Comparison of ENCODE assay signal across 31 mouse cellular contexts in the genomic region with DNA sequence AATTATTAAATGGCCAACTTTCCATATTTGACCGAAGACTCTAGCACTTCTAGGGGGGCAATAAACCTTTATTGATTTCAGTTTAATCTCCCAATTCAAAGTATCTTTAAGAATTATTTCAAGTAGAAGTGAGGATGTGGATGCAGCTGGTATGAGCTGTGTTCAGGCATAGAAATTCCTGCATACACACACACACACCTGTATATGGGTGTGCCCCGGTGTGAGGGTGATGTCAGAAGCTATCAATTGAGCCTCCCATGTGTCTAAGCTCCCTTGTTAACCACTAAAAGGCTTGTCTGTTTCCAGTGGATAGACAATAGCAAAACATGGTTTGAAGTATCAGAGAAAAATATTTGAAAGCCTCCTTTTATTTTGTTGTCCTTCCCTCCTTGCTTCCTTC.
"Had no signal": no experiment of that assay in that cellular context is flagged by ENCODE, and none has a peak within 500 bp of the region (broad histone marks: within the 10 kb centered on the region; RNA-seq: fewer than 3 reads in every experiment).

No protein-coding gene starts in this region.

- DNase-seq: left cerebral cortex, postnatal 4 days; liver; liver, embryonic 13.5 days; liver, postnatal 0 days; lung, adult 18-20 months; lung, adult 2 months; lung, embryonic 14.5 days; lung, postnatal 10 days; lung, postnatal 14 days; lung, postnatal 36 days; lung, postnatal 4 days; midbrain, embryonic 14.5 days had no signal

- H3K27ac ChIP-seq: limb, embryonic 10.5 days; limb, embryonic 12.5 days; limb, embryonic 13.5 days; limb, embryonic 15.5 days; liver, embryonic 12.5 days; liver, embryonic 13.5 days; liver, embryonic 14.5 days; liver, embryonic 15.5 days; lung, embryonic 15.5 days; macrophage; midbrain, embryonic 10.5 days; midbrain, embryonic 12.5 days; midbrain, embryonic 13.5 days; midbrain, embryonic 15.5 days had no signal

- H3K4me2 ChIP-seq: limb, embryonic 12.5 days; limb, embryonic 13.5 days; limb, embryonic 15.5 days; liver, embryonic 11.5 days; liver, embryonic 12.5 days; liver, embryonic 13.5 days; liver, embryonic 15.5 days; lung, embryonic 14.5 days; lung, embryonic 15.5 days; midbrain, embryonic 11.5 days; midbrain, embryonic 12.5 days; midbrain, embryonic 13.5 days; midbrain, embryonic 15.5 days had no signal

- H3K4me3 ChIP-seq: limb, embryonic 10.5 days; limb, embryonic 12.5 days; limb, embryonic 13.5 days; limb, embryonic 15.5 days; liver, embryonic 12.5 days; liver, embryonic 13.5 days; liver, embryonic 15.5 days; lung, embryonic 15.5 days; megakaryocyte, embryonic 14.5 days; midbrain, embryonic 10.5 days; midbrain, embryonic 12.5 days; midbrain, embryonic 13.5 days; midbrain, embryonic 15.5 days; myocyte had no signal

- H3K36me3 ChIP-seq: limb, embryonic 10.5 days; limb, embryonic 12.5 days; limb, embryonic 13.5 days; limb, embryonic 15.5 days; liver, embryonic 12.5 days; liver, embryonic 13.5 days; liver, embryonic 15.5 days; lung, embryonic 15.5 days; midbrain, embryonic 10.5 days; midbrain, embryonic 12.5 days; midbrain, embryonic 13.5 days; midbrain, embryonic 15.5 days had no signal

- ATAC-seq: liver, embryonic 12.5 days; liver, postnatal 0 days; lung, postnatal 0 days; midbrain, embryonic 13.5 days; midbrain, embryonic 15.5 days; midbrain, embryonic 16.5 days had no signal

- H3K27me3 ChIP-seq: limb, embryonic 12.5 days; limb, embryonic 13.5 days; limb, embryonic 15.5 days; liver, embryonic 12.5 days; liver, embryonic 13.5 days; liver, embryonic 15.5 days; lung, embryonic 15.5 days; megakaryocyte, embryonic 14.5 days; midbrain, embryonic 13.5 days; midbrain, embryonic 15.5 days had no signal

- H3K9me3 ChIP-seq: limb, embryonic 10.5 days; limb, embryonic 12.5 days; limb, embryonic 15.5 days; liver, embryonic 12.5 days; liver, embryonic 13.5 days; liver, embryonic 15.5 days; lung, embryonic 15.5 days; midbrain, embryonic 12.5 days; midbrain, embryonic 13.5 days; midbrain, embryonic 15.5 days had no signal

- H3K9ac ChIP-seq: limb, embryonic 12.5 days; limb, embryonic 13.5 days; limb, embryonic 15.5 days; liver, embryonic 12.5 days; liver, embryonic 13.5 days; liver, embryonic 14.5 days; liver, embryonic 15.5 days; liver, postnatal 0 days; lung, embryonic 14.5 days; lung, embryonic 15.5 days; midbrain, embryonic 12.5 days; midbrain, embryonic 13.5 days; midbrain, embryonic 15.5 days had no signal

- H3K4me1 ChIP-seq: limb, embryonic 13.5 days; limb, embryonic 15.5 days; liver, embryonic 12.5 days; liver, embryonic 13.5 days; liver, embryonic 15.5 days; megakaryocyte, embryonic 14.5 days; midbrain, embryonic 12.5 days; midbrain, embryonic 13.5 days; midbrain, embryonic 15.5 days had no signal
